Mouse (Mus musculus) embryo, embryonic 10.5 days (tissue): ENCODE measurements around the gene Fam92a.
"Not testable (repeated sequence)": the region's sequence is repeated elsewhere in the genome, so short reads cannot be mapped to it uniquely, and the experiment has no call there.

ENCODE experiments used
- DNase-seq: peaks from one replicate; pipeline ENCODE4 v3.0.0-alpha.2; 2015; ENCODE audit warnings: low spot score

Fam92a gene

GRCm38 (mm10) chr4:12171318-12172091, at the start of gene Fam92a:
Fam92a (minus strand) TSS chr4:12172015.
- peak; percentile 79 for DNase-seq

- no peak for DNase-seq
Measured at GRCm38 (mm10) chr4:12178992-12179391, 7.2 kb upstream of the Fam92a start.

- DNase-seq: no peak
Measured at GRCm38 (mm10) chr4:12170986-12171317, 863 bp downstream of the Fam92a start.

GRCm38 (mm10) chr4:12147660-12148059, 24.2 kb downstream of the Fam92a start:
- DNase-seq: no peak

- not testable (repeated sequence) for DNase-seq
Measured at GRCm38 (mm10) chr4:12141516-12141915, 30.3 kb downstream of the Fam92a start.

GRCm38 (mm10) chr4:12140592-12141062, 31.2 kb downstream of the Fam92a start:
- DNase-seq: peak; percentile 12

- peak; percentile 85 for DNase-seq
Measured at GRCm38 (mm10) chr4:12140141-12140567, 31.7 kb downstream of the Fam92a start, which contains the start of gene Rbm12b1. Rbm12b1 (plus strand) TSS chr4:12140264.
